Mouse (Mus musculus) v-Abl transformed pro-B cells (cell line): Measurements from ENCODE around the gene Cdc42se2.

Experiments used
- in situ Hi-C, 2 experiments: fragments of 400-800 bp; cut with MboI; formaldehyde crosslinking; loops; one replicate each; pipeline ENCODE4 v1.15.1; 2025; ENCODE audit not compliant: unreplicated experiment in 2 of 2

The Cdc42se2 gene

DNA sequence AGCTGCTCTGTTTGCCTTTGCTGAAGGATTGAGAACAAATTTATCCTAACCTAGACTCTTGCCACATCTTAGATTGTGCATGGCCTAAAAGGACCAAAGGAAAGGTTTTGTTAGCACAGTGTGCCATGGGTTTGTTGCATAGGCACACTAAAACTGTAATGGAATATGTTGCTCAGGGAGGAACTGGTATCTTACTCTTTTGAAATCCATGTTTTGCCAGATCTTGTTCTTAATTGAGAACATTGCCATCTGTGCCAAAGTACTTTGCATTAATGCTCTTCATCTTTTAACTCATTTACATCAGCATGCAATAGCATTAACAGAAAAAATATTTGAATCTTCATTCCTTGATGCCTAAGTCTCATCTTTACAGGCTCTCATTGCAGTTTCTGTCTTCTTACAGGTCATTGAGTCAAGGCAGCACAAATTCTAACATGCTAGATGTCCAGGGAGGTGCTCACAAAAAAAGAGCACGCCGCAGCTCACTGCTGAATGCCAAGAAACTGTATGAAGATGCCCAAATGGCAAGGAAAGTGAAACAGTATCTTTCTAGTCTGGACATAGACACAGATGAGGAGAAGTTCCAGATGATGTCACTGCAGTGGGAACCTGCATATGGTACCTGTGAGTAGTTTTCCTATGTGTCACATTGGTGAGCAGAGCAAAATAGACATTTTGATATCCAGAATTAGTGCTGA, 111.5 kb downstream of the Cdc42se2 start:
- in situ Hi-C loops, result loop anchor here in 1 of 2 experiments (25.0 kb wide), 1 partner anchor 486 kb away; the partner anchor contains the start of gene Slc36a3

DNA sequence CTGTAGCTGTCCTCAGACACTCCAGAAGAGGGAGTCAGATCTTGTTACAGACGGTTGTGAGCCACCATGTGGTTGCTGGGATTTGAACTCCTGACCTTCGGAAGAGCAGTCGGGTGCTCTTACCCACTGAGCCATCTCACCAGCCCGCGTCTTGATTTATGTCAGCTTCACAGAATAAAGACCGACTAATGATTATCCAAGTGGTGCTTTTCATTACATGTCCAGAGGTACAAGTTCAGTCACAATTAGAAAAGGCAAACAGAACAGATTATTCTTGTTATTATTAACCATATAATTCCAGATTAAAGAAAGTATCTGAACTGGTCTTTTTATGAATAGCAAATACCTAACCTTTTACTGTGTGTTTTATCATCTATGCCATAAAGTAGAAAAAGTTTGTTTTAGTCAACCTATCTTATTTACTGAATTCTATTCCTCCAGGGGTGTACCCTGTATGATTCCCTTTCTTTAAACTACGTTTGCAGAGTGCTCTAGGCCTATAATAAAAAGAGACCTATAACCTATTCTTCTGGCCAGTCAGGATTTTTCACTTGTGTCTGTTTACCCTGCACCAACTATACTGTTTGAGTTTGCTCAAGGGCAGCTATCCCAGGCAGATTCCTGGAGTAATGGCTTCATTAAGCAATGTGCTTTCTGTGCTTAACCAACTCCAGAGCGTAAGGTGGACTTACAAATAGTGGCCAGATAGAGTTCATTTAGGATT, 113.7 kb downstream of the Cdc42se2 start:
- in situ Hi-C loops, result loop anchor here in 1 of 2 experiments (25.0 kb wide), 1 partner anchor 361 kb away; the partner anchor contains the start of gene Acsl6
